Mouse (Mus musculus) embryonic facial prominence, embryonic 15.5 days (tissue): ENCODE measurements around the gene Fam57a. TPM values are rescaled to one million over a fixed set of nuclear protein-coding genes. Genes with fewer than 3 reads are reported as not detected.

ENCODE experiments used
- ATAC-seq: fragments of 200-750 bp; cut with Nextera tagmentation; 2 replicates; pipeline ENCODE4 v1.8.0; 2017; ENCODE audit warnings: low read depth, moderate TSS enrichment; ENCODE audit not compliant: insufficient number of reproducible peaks, low FRiP score, low TSS enrichment
- H3K27ac ChIP-seq: fragments of 300-500 bp; sonication (generic); replicated peaks from 2 replicates; pipeline ENCODE4 v1.5.1; 2015; ENCODE audit warnings: mild to moderate bottlenecking, inconsistent platforms
- H3K27me3 ChIP-seq: fragments of 300-500 bp; sonication (generic); 2 replicates; pipeline ENCODE4 v1.6.1; 2015; ENCODE audit warnings: inconsistent platforms
- H3K36me3 ChIP-seq: fragments of 300-500 bp; sonication (generic); 2 replicates; pipeline ENCODE4 v1.6.1; 2015; ENCODE audit warnings: mild to moderate bottlenecking, inconsistent platforms
- H3K4me1 ChIP-seq: fragments of 300-500 bp; sonication (generic); 2 replicates; pipeline ENCODE4 v1.6.1; 2015; ENCODE audit warnings: inconsistent platforms
- H3K4me2 ChIP-seq: fragments of 300-500 bp; sonication (generic); replicated peaks from 2 replicates; pipeline ENCODE4 v1.6.1; 2015; ENCODE audit warnings: mild to moderate bottlenecking, inconsistent platforms
- H3K4me3 ChIP-seq: fragments of 300-500 bp; sonication (generic); replicated peaks from 2 replicates; pipeline ENCODE4 v1.5.1; 2015; ENCODE audit warnings: mild to moderate bottlenecking, inconsistent platforms
- H3K9ac ChIP-seq: fragments of 300-500 bp; sonication (generic); 2 replicates; pipeline ENCODE4 v1.6.1; 2015; ENCODE audit warnings: inconsistent platforms
- H3K9me3 ChIP-seq: fragments of 300-500 bp; sonication (generic); replicated peaks from 2 replicates; pipeline ENCODE4 v1.6.1; 2016; ENCODE audit warnings: inconsistent platforms
- WGBS: fragments of 180-500 bp; shearing (Covaris S2); methylation state at CpG from one replicate; pipeline ENCODE4 v1.1.7; 2015; 5-methylcytosine and 5-hydroxymethylcytosine counted together
- polyA plus RNA-seq: library from polyadenylated mRNA; unstranded; fragments of >200 nt; fragmentation: Nextera tagmentation; extraction: Ambion mirVana; gene quantifications from 2 replicates; pipeline ENCODE4 v1.2.1, GENCODE M21; 2015

The Fam57a gene
- polyA plus RNA-seq, 1 experiment from 2014 or later = 74.0 TPM

DNA sequence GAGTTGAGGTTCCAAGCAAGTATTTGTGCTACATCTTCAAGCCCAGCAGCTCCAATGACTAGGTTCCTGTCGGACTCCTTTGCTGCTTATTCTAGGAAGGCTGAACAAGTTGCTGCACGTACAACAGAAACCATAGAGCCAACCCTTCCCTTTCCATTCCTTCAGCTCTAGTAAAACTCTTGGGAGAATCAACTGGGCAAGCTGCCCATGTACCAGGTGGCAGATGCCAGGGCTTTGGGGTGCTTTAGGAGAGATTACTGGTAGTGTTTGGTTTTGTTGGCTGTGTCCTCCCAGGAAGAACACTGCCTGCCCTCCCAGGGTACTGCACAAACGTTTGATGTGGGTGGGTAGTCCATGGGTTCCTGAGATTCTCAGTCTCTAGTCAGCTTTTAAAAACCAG lies 72.6 kb downstream of the Fam57a start:
- H3K9ac ChIP-seq = no peak overlapping the region
- H3K9me3 ChIP-seq = no peaks in the 10 kb centered on the region
- ATAC-seq = no peak
- no peaks in the 10 kb centered on the region for H3K27me3 ChIP-seq
- H3K36me3 ChIP-seq = peaks cover 35% of the 10 kb centered on the region
- 0 out of 2 replicates have a peak overlapping the region, but pooled peaks have one; percentile 17 for H3K27ac ChIP-seq
- peaks cover 46% of the 10 kb centered on the region for H3K4me1 ChIP-seq
- no peak overlapping the region for H3K4me3 ChIP-seq
- WGBS = 54% methylated on average over 3 of the region's 3 CpGs
- no peak overlapping the region for H3K4me2 ChIP-seq

GRCm38 (mm10) chr11:76253145-76253917 lies 73.9 kb downstream of the Fam57a start:
- Histone ChIP-seq H3K4me2 (no peak overlapping the region), H3K4me1 (peaks cover 50% of the 10 kb centered on the region), H3K9me3 (no peaks in the 10 kb centered on the region), H3K27me3 (no peaks in the 10 kb centered on the region), H3K27ac (peak overlapping the region; percentile 72), H3K9ac (no peak overlapping the region), H3K36me3 (peaks cover 43% of the 10 kb centered on the region), H3K4me3 (no peak overlapping the region)
- 37% methylated on average over 5 of the region's 5 CpGs for WGBS
- peak; percentile 84 for ATAC-seq

GRCm38 (mm10) chr11:76253918-76254264 lies 74.4 kb downstream of the Fam57a start:
- 72% methylated on average over 4 of the region's 4 CpGs for WGBS
- Histone ChIP-seq H3K4me2 (no peak overlapping the region), H3K36me3 (peaks cover 42% of the 10 kb centered on the region), H3K9me3 (no peaks in the 10 kb centered on the region), H3K4me3 (no peak overlapping the region), H3K4me1 (peaks cover 50% of the 10 kb centered on the region), H3K9ac (peak overlapping the region; percentile 12; the same call in 1 of the 2 replicates), H3K27ac (peak overlapping the region; percentile 72), H3K27me3 (no peaks in the 10 kb centered on the region)
- ATAC-seq = 0 out of 2 replicates have a peak, but pooled peaks have one; percentile 44

DNA sequence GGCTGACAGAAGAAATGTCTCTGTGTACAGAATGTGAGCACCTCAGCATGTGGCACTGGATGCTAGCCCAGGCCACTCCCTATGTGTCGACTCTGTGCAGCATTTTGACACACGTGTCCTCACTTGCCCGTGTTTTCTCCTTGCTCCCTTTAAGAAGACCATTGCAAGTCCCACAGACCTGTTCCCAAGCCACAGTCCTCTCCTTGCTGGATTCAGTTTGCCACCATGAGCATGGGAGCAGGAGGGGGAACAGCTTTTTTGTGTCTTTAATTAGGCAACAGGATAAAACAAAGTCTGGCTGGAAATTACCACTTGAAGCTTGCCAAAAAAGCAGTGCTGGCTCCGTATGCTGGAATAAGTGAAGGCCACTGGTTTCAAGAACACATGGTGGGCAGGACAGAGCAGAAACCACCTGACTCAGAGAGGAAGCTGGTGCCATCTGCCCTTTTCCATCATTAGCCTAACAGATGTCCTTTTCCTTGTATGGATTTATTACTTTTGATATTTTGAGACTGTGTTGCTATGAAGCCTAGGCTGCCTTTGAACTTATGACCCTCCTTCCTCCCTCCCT lies 76.0 kb downstream of the Fam57a start:
- H3K4me3 ChIP-seq = no peak overlapping the region
- WGBS = 47% methylated on average over 4 of the region's 4 CpGs
- H3K4me1 ChIP-seq = peaks cover 52% of the 10 kb centered on the region
- ATAC-seq = no peak
- peak overlapping the region; percentile 44 for H3K27ac ChIP-seq
- H3K36me3 ChIP-seq = peaks cover 41% of the 10 kb centered on the region
- H3K9ac ChIP-seq = no peak overlapping the region
- H3K9me3 ChIP-seq = no peaks in the 10 kb centered on the region
- no peaks in the 10 kb centered on the region for H3K27me3 ChIP-seq
- no peak overlapping the region for H3K4me2 ChIP-seq

- Histone ChIP-seq H3K27ac (peak overlapping the region; percentile 44), H3K27me3 (no peaks in the 10 kb centered on the region), H3K4me3 (no peak overlapping the region), H3K9me3 (no peaks in the 10 kb centered on the region), H3K4me2 (no peak overlapping the region), H3K36me3 (peaks cover 41% of the 10 kb centered on the region), H3K4me1 (peaks cover 55% of the 10 kb centered on the region), H3K9ac (no peak overlapping the region)
- ATAC-seq = no peak
- 21% methylated on average over 5 of the region's 5 CpGs for WGBS
Measured at GRCm38 (mm10) chr11:76256129-76256528, 76.7 kb downstream of the Fam57a start.

DNA sequence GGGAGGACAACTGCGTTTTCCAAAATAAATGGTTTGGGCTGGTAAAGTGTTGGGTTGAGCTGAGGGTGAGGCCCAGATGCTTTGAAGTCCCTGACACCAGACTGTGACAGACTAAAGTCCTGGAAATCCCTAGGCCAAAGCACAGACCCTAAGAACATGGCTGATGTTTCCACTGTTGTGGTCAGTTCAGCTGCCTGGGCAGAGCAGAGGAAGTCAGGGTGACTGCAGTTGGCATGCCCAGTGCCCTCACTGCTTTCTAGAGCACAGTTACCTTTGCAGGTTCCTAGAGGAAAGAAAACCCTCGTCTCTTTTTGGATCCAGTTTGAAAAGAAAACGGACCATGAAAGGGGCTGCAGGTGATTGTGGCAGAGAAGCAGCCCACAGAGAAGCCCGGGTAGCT lies 77.9 kb downstream of the Fam57a start:
- Histone ChIP-seq H3K4me2 (no peak overlapping the region), H3K27me3 (no peaks in the 10 kb centered on the region), H3K9me3 (no peaks in the 10 kb centered on the region), H3K27ac (no peak overlapping the region), H3K36me3 (peaks cover 46% of the 10 kb centered on the region), H3K4me3 (no peak overlapping the region), H3K4me1 (peaks cover 51% of the 10 kb centered on the region), H3K9ac (no peak overlapping the region)
- ATAC-seq = no peak
- 74% methylated on average over 4 of the region's 4 CpGs for WGBS

GRCm38 (mm10) chr11:76258511-76258910 lies 79.0 kb downstream of the Fam57a start:
- no peak for ATAC-seq
- 81% methylated on average over 6 of the region's 6 CpGs for WGBS
- H3K36me3 ChIP-seq = peaks cover 47% of the 10 kb centered on the region
- H3K4me1 ChIP-seq = peaks cover 54% of the 10 kb centered on the region
- H3K27me3 ChIP-seq = no peaks in the 10 kb centered on the region
- H3K27ac ChIP-seq = no peak overlapping the region
- no peak overlapping the region for H3K4me3 ChIP-seq
- H3K9me3 ChIP-seq = no peaks in the 10 kb centered on the region
- H3K9ac ChIP-seq = no peak overlapping the region
- no peak overlapping the region for H3K4me2 ChIP-seq

DNA sequence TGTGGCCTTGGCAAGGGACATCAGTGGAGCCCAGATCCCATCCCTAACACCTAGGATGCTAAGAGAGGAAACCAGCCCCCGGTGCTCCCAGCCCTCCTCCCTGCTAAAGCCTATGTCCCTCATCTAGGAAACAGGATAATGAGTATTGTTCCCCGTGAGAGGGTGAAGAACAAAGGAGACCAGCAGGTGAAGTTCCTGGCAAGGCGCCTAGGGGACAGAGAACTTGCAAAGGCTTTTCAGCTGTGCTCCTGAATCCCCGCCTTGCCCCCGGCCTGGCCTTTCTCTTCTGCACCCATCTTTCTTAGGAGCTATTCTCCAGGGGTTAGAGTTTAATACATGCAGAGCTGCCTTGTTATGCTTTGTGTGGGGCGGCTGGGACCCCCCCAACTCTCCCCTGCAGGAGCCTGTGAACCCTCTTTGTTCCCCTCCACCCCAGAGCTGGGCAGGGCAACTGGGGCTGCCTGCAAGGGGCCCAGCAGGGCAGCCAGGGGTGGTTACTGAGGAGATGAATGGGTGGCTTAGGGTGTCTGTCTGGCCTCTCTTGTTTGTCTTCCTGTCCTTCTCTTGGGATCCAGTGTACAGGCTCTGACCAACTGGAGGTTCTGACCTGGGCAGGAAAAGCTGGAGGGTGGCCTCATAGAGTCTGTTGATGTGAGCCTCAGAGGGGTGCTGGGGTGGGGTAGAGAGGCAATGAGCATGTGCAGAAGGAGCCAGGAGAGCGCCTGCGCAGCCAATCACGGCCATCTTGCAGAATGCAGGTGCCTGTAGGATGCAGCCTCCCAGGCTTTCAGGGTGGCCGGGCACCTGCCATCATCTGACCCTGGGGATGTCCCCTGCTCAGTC lies 81.0 kb downstream of the Fam57a start:
- peaks cover 44% of the 10 kb centered on the region for H3K4me1 ChIP-seq
- ATAC-seq = no peak
- no peak overlapping the region for H3K9ac ChIP-seq
- 71% methylated on average over 10 of the region's 10 CpGs for WGBS
- H3K9me3 ChIP-seq = no peaks in the 10 kb centered on the region
- H3K4me2 ChIP-seq = no peak overlapping the region
- no peak overlapping the region for H3K27ac ChIP-seq
- no peak overlapping the region for H3K4me3 ChIP-seq
- H3K27me3 ChIP-seq = no peaks in the 10 kb centered on the region
- peaks cover 51% of the 10 kb centered on the region for H3K36me3 ChIP-seq

DNA sequence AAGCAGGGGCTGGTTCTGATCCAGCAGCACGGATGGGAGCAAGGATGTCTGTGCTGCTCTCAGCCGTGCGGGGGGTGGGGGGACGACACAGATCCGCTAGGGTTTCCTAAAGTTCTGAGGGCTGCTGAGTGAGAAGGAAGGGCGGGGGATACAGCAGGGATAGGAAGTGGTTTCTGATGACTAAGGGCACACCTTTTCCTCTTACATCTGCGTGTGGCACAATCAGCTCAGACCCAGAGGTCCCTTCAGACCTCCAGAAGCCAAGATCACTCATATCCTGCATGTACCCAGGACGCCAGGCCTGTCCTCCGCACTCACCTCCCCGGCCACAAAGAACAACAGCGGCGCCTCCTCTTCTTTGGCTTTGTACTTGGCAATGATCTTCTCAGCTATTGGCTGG lies 81.8 kb downstream of the Fam57a start:
- WGBS = 76% methylated on average over 12 of the region's 12 CpGs
- Histone ChIP-seq H3K4me2 (no peak overlapping the region), H3K27ac (no peak overlapping the region), H3K9ac (no peak overlapping the region), H3K4me1 (peaks cover 37% of the 10 kb centered on the region), H3K9me3 (no peaks in the 10 kb centered on the region), H3K4me3 (no peak overlapping the region), H3K36me3 (peaks cover 51% of the 10 kb centered on the region), H3K27me3 (no peaks in the 10 kb centered on the region)
- ATAC-seq = no peak

DNA sequence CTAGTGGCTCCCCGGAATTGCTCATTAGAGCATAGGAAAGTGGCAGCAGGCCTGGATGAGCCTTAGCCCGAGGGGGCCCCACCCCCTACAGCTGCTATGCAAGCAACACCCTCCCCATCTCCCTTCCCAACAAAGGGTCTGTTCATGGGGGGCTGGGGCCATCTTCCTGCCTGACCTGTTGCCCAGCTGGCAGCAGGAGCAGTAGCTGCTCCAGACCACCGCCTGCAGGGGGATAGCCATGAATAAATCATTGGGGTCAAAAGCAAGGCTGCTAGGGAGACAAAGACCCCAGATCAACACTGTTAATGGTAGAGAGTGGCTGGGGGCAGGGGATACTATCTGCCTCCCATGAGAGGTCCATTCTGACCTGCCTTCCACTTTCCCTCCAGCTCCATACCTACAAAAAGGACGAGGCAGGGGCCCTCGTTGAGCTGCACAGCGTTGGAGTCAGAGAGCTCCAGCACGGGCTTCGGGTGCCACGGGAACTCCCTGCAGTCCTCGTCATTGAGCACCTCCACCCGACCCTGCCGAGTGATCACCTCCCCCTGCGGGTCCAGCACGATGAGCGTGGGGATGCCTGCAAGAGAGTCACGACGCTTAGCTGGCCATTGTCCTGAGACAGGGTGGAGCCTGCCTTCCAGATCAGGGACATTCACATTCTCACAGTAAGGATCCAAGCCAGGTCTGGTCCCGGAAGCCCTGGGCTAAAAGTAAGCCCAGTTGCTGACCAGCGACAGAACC lies 83.3 kb downstream of the Fam57a start:
- WGBS = 18% methylated on average over 19 of the region's 19 CpGs
- H3K4me2 ChIP-seq = no peak overlapping the region
- ATAC-seq = 0 out of 2 replicates have a peak, but pooled peaks have one; percentile 27
- no peaks in the 10 kb centered on the region for H3K9me3 ChIP-seq
- no peak overlapping the region for H3K4me3 ChIP-seq
- no peaks in the 10 kb centered on the region for H3K27me3 ChIP-seq
- no peak overlapping the region for H3K9ac ChIP-seq
- H3K4me1 ChIP-seq = peaks cover 33% of the 10 kb centered on the region
- H3K27ac ChIP-seq = no peak overlapping the region
- H3K36me3 ChIP-seq = peaks cover 47% of the 10 kb centered on the region
